Mouse (Mus musculus) heart, embryonic 12.5 days (tissue): ENCODE measurements around the gene Sarm1. TPM values are rescaled to one million over a fixed set of nuclear protein-coding genes. Genes with fewer than 3 reads are reported as not detected.

Experiments
- ATAC-seq: fragments of 200-750 bp; cut with Nextera tagmentation; 2 replicates; pipeline ENCODE4 v1.8.0; 2017; ENCODE audit warnings: moderate TSS enrichment, moderate library complexity; ENCODE audit not compliant: insufficient number of reproducible peaks, low FRiP score
- H3K27ac ChIP-seq: fragments of 300-500 bp; sonication (generic); 2 replicates; pipeline ENCODE4 v1.5.1; 2016; ENCODE audit warnings: mild to moderate bottlenecking, moderate library complexity; ENCODE audit not compliant: poor library complexity, severe bottlenecking
- H3K27me3 ChIP-seq: fragments of 300-500 bp; sonication (generic); replicated peaks from 2 replicates; pipeline ENCODE4 v1.6.1; 2016; ENCODE audit warnings: mild to moderate bottlenecking, moderate library complexity
- H3K36me3 ChIP-seq: fragments of 300-500 bp; sonication (generic); 2 replicates; pipeline ENCODE4 v1.6.1; 2016; ENCODE audit warnings: mild to moderate bottlenecking, moderate library complexity
- H3K4me1 ChIP-seq: fragments of 300-500 bp; sonication (generic); replicated peaks from 2 replicates; pipeline ENCODE4 v1.6.1; 2016; ENCODE audit warnings: mild to moderate bottlenecking
- H3K4me2 ChIP-seq: fragments of 300-500 bp; sonication (generic); 2 replicates; pipeline ENCODE4 v1.6.1; 2016; ENCODE audit warnings: mild to moderate bottlenecking, moderate library complexity
- H3K4me3 ChIP-seq: fragments of 300-500 bp; sonication (generic); 2 replicates; pipeline ENCODE4 v1.5.1; 2016; ENCODE audit warnings: mild to moderate bottlenecking
- H3K9ac ChIP-seq: fragments of 300-500 bp; sonication (generic); 2 replicates; pipeline ENCODE4 v1.6.1; 2016; ENCODE audit warnings: mild to moderate bottlenecking, moderate library complexity
- H3K9me3 ChIP-seq: fragments of 300-500 bp; sonication (generic); replicated peaks from 2 replicates; pipeline ENCODE4 v1.6.1; 2016; ENCODE audit warnings: mild to moderate bottlenecking, moderate library complexity
- WGBS: fragments of 180-500 bp; shearing (Covaris S2); methylation state at CpG from one replicate; pipeline ENCODE4 v1.1.7; 2016; 5-methylcytosine and 5-hydroxymethylcytosine counted together
- polyA plus RNA-seq: library from polyadenylated mRNA; unstranded; fragments of >200 nt; fragmentation: Nextera tagmentation; extraction: Ambion mirVana; gene quantifications from 2 replicates; pipeline ENCODE4 v1.2.1, GENCODE M21; 2016

Gene Sarm1
- polyA plus RNA-seq, 1 experiment from 2014 or later: 0.40 TPM

DNA sequence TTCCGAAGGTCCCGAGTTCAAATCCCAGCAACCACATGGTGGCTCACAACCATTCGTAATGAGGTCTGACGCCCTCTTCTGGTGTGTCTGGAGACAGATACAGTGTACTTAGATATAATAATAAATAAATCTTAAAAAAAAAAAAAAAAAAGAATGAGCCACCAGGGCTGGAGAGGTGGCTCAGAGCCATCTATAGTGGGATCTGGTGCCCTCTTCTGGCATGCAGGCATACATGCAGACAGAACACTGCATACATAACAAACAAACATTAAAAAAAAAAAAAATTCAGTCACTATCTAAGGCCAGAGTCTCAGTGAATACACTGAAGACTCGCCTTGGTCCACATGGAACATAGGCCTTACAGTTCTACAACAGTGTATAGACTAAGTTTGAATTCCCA lies 11.6 kb upstream of the Sarm1 start:
- no peak overlapping the region for H3K27ac ChIP-seq
- H3K4me1 ChIP-seq: peaks cover 14% of the 10 kb centered on the region
- no peaks in the 10 kb centered on the region for H3K27me3 ChIP-seq
- no peak overlapping the region for H3K4me2 ChIP-seq
- H3K9me3 ChIP-seq: no peaks in the 10 kb centered on the region
- H3K36me3 ChIP-seq: peaks cover 48% of the 10 kb centered on the region
- no peak for ATAC-seq
- H3K9ac ChIP-seq: no peak overlapping the region
- 81% methylated on average over 5 of the region's 5 CpGs for WGBS
- H3K4me3 ChIP-seq: no peak overlapping the region

DNA sequence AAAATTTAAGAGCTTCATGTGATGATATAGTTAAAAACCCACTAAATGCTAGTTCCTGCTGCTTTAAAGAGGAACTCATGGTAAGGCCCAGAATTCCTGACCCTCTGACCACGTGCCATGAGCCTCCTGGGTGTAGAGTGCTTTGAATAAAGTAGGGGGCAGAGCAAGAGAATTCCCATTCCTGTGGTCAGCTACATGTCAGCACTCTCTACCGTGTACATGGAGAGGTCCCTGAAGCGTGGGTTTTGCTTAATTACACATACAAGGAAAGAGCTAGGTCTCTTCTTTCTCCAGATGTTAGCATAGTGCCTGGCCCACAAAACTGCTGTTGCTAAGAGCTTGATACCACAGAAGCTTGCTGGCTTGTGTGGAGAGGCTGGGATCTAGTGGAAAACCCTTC lies 7.9 kb upstream of the Sarm1 start:
- no peak overlapping the region for H3K4me3 ChIP-seq
- H3K27ac ChIP-seq: no peak overlapping the region
- no peak overlapping the region for H3K9ac ChIP-seq
- ATAC-seq: no peak
- no peak overlapping the region for H3K4me2 ChIP-seq
- peaks cover 43% of the 10 kb centered on the region for H3K36me3 ChIP-seq
- no peaks in the 10 kb centered on the region for H3K4me1 ChIP-seq
- WGBS: 77% methylated on average over 3 of the region's 3 CpGs
- peaks cover 25% of the 10 kb centered on the region for H3K27me3 ChIP-seq
- no peaks in the 10 kb centered on the region for H3K9me3 ChIP-seq

DNA sequence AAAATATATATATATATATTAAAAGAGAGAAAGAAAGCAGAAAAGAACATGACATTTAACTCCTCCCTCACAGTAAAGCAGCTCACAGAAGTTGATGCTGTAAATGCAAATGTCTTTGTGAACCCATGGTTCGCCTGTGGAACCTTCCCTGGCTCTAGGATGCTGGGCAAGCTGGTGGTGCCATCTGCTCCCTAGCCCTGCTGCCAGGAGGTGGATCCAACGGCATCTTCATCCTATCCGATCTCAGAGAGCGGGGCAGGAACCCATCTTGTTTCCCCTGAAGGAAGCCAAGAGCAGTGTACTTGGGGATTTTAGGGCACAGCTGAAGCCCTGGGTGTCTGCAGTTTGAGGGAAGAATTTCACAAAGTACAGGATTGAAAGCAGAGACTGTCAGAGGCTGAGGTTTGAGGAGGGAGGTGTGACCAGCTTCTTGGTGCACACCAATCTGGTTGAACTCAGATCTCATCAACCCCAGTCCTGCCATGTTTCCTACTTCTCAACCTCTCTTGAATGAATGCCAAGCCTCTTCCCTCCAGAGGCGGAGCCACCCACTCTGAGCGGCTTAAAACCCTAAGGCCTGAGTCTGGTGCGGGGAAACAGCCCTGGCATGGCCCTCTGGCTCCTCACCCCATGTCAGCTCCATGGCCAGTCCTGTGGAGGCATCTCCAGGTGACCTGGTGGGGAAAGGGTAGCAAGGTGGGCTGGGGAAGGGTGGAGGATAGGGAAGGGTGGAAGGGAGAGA lies 5.5 kb upstream of the Sarm1 start, which contains the start of gene Sebox:
Gene Sebox (plus strand): TSS at position 539 of the 742 bp plus-strand sequence.
- no peak for ATAC-seq
- H3K9me3 ChIP-seq: no peaks in the 10 kb centered on the region
- WGBS: 65% methylated on average over 7 of the region's 7 CpGs

DNA sequence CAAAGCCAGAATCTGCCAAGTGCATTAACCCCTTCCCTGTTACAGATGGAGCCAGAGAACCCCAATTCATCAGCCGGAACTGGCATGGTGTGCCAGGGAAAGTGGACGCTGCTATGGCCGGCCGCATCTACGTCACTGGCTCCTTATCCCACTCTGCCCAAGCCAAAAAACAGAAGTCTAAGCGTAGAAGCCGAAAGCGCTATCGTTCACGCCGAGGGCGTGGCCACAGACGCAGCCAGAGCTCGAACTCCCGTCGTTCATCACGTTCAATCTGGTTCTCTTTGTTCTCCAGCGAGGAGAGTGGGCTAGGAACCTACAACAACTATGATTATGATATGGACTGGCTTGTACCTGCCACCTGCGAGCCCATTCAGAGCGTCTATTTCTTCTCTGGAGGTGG lies 4.0 kb upstream of the Sarm1 start:
- H3K4me1 ChIP-seq: peaks cover 13% of the 10 kb centered on the region
- WGBS: 77% methylated on average over 20 of the region's 20 CpGs
- no peak overlapping the region for H3K4me3 ChIP-seq
- ATAC-seq: no peak
- H3K9me3 ChIP-seq: no peaks in the 10 kb centered on the region
- H3K27ac ChIP-seq: no peak overlapping the region
- peaks cover 6% of the 10 kb centered on the region for H3K36me3 ChIP-seq
- H3K4me2 ChIP-seq: no peak overlapping the region
- H3K27me3 ChIP-seq: peaks cover 61% of the 10 kb centered on the region
- no peak overlapping the region for H3K9ac ChIP-seq

More for the DNA sequence above, 5.5 kb upstream of the Sarm1 start, which contains the start of gene Sebox:
- H3K9ac ChIP-seq: no peak within 1 kb of the TSS
- H3K4me2 ChIP-seq: no peak within 1 kb of the TSS
- H3K4me1 ChIP-seq: no peaks in the 10 kb centered on the region
- no peak within 1 kb of the TSS for H3K4me3 ChIP-seq
- H3K27me3 ChIP-seq: peaks cover 48% of the 10 kb centered on the region
- H3K36me3 ChIP-seq: peaks cover 21% of the 10 kb centered on the region
- H3K27ac ChIP-seq: no peak within 1 kb of the TSS

DNA sequence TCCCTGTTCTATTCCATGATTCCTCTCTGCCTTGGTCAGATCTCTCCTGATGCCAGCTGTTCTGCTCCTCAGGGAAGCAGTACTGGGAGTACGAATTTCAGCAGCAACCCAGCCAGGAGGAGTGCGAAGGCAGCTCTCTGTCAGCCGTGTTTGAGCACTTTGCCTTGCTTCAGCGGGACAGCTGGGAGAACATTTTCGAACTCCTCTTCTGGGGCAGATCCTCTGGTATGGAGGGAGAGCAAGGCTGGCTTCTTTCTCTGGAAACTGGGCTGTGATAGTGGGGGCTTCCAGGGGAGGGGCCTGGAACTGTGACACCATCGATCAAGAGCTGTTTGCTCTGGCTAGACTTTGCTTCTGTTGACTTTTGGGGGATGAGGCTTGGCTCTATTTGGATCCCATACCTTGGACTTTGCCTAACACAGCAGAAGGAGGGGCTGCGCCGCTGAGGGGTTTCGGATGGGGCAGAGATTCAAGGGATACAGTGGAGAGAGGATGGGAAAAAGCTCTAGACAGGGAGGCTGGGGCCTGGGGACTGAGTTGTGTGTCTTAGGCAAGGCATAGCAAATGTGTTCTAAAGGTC lies 3.2 kb upstream of the Sarm1 start:
- Histone ChIP-seq H3K27me3 (peaks cover 69% of the 10 kb centered on the region), H3K4me3 (no peak overlapping the region), H3K4me1 (peaks cover 13% of the 10 kb centered on the region), H3K36me3 (no peaks in the 10 kb centered on the region), H3K9ac (no peak overlapping the region), H3K4me2 (no peak overlapping the region), H3K27ac (no peak overlapping the region), H3K9me3 (no peaks in the 10 kb centered on the region)
- 75% methylated on average over 9 of the region's 9 CpGs for WGBS
- ATAC-seq: no peak

DNA sequence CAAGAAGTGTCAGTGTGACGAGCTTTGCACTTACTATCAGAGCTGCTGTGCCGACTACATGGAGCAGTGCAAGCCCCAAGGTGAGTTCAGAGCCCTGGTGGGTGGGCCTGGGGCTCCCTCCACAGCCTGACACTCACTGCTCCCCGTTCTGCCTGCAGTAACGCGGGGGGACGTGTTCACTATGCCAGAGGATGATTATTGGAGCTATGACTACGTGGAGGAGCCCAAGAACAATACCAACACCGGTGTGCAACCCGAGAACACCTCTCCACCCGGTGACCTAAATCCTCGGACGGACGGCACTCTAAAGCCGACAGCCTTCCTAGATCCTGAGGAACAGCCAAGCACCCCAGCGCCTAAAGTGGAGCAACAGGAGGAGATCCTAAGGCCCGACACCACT lies 2.0 kb upstream of the Sarm1 start:
- no peak for ATAC-seq
- Histone ChIP-seq H3K36me3 (no peaks in the 10 kb centered on the region), H3K4me3 (no peak overlapping the region)

DNA sequence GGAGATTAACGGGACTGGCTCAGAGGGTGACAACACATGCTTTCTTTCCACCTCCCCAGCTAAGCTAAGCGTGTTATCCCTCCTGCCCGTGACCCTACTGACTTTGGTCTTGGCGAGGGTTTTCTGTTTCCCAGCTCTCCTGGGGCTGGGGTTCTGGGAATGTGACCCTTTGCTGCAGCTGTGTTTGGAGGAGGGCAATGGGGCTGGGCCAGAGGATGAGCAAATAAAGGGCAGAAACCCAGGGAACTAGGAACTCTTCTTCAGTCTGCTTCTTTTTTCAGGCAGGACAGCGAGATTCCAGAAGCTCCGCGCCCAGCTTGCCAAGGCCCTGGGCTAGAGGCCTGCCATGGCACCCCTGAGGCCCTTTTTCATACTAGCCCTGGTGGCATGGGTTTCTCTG lies 1.4 kb upstream of the Sarm1 start, which contains the start of gene Vtn:
Gene Vtn (plus strand): TSS at position 88 of the 400 bp plus-strand sequence.
- Histone ChIP-seq H3K27me3 (peaks cover 85% of the 10 kb centered on the region), H3K4me3 (peak within 1 kb of the TSS; percentile 57), H3K9me3 (no peaks in the 10 kb centered on the region), H3K4me1 (peaks cover 13% of the 10 kb centered on the region), H3K27ac (no peak within 1 kb of the TSS), H3K9ac (no peak within 1 kb of the TSS), H3K36me3 (no peaks in the 10 kb centered on the region), H3K4me2 (peak within 1 kb of the TSS; percentile 97)
- WGBS: 63% methylated on average over 7 of the region's 7 CpGs
- no peak for ATAC-seq

More for the DNA sequence above, 2.0 kb upstream of the Sarm1 start:
- Histone ChIP-seq H3K27ac (no peak overlapping the region), H3K27me3 (peaks cover 80% of the 10 kb centered on the region), H3K4me2 (no peak overlapping the region), H3K4me1 (peaks cover 13% of the 10 kb centered on the region), H3K9me3 (no peaks in the 10 kb centered on the region), H3K9ac (no peak overlapping the region)
- WGBS: 43% methylated on average over 16 of the region's 16 CpGs

DNA sequence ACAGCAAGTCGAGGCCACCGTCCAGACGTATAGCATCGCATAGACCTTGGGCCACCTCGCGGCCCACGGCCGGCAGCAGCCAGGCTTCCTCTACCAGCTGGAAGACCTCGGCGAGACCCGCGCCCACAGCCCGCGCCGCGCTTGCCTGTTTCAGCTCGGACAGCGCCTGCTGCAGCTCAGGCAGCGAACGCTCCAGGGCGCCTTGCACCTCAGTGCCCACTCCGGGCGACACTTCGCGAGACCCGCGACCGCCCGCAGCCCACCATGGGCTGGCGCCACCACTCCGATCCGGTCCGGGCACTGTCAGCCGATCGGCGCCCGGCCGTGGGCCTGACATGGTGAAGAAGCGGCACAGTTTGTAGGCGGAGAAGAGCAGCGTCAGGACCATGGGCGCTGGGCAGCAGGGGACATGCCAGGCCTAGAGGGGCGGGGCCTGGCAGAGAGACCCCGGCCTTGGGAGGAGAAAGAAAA lies 448 bp downstream of the Sarm1 start:
- no peak overlapping the region for H3K27ac ChIP-seq
- WGBS: under 1% methylated on average over 44 of the region's 44 CpGs
- H3K4me3 ChIP-seq: peak overlapping the region; percentile 57
- H3K9me3 ChIP-seq: no peaks in the 10 kb centered on the region
- ATAC-seq: no peak
- H3K9ac ChIP-seq: peak overlapping the region; percentile 35; the same call in 1 of the 2 replicates
- H3K4me2 ChIP-seq: peak overlapping the region; percentile 97
- no peaks in the 10 kb centered on the region for H3K36me3 ChIP-seq
- peaks cover 87% of the 10 kb centered on the region for H3K27me3 ChIP-seq
- peaks cover 13% of the 10 kb centered on the region for H3K4me1 ChIP-seq

DNA sequence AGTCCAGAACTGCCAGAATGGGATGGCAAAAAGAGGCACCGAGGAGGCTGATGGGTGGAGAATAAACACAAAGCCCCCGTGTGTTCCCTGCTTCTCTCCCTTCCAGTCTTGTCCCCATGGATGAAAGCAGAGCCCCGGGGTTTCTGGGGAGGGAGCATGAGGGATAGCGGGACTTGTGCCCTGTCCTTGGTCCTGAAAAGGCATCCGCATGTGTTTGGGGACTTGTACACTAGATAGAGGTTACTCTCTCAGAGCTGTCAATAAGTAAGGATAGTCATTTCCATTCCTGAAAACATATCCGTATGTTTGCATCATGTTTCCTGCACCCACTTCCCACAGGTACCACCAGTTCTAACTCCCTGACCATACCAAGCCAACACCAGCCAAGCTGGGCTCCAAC lies 1.6 kb downstream of the Sarm1 start:
- Histone ChIP-seq H3K36me3 (no peaks in the 10 kb centered on the region), H3K9me3 (no peaks in the 10 kb centered on the region), H3K27ac (no peak overlapping the region), H3K4me1 (peaks cover 15% of the 10 kb centered on the region), H3K4me3 (no peak overlapping the region), H3K9ac (no peak overlapping the region), H3K27me3 (peaks cover 87% of the 10 kb centered on the region), H3K4me2 (no peak overlapping the region)
- ATAC-seq: no peak
- WGBS: 4% methylated on average over 6 of the region's 6 CpGs

DNA sequence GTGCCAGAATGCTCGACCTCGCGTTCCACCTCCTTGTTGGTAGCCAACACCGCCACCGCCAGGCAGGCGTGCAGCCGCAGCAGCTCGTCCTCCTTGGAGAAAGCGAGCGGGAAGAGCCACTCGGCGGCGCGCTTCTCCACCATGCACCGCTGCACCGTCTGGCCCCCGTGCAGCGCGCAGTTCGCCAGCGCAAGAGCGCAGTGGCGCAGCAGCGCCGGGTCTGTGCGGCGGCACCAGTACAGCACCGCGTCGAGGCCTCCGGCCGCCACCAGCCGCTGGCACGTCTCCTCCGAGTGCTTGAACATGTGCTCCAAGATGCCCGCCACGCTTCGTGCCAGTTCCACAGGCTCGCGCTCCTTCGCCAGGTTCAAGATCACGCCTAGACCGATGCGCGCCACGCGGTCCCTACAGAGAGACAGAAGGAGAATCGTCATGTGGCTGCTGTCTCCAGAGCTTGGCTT lies 6.7 kb downstream of the Sarm1 start:
- Histone ChIP-seq H3K9ac (no peak overlapping the region), H3K36me3 (no peaks in the 10 kb centered on the region), H3K4me2 (peak overlapping the region; percentile 60), H3K4me1 (0 out of 2 replicates have a peak, but pooled peaks cover 8% of the 10 kb centered on the region), H3K27ac (no peak overlapping the region), H3K4me3 (peak overlapping the region; percentile 27), H3K27me3 (peaks cover 90% of the 10 kb centered on the region), H3K9me3 (no peaks in the 10 kb centered on the region; the same call in 1 of the 2 replicates)
- ATAC-seq: no peak
- WGBS: 11% methylated on average over 47 of the region's 48 CpGs

DNA sequence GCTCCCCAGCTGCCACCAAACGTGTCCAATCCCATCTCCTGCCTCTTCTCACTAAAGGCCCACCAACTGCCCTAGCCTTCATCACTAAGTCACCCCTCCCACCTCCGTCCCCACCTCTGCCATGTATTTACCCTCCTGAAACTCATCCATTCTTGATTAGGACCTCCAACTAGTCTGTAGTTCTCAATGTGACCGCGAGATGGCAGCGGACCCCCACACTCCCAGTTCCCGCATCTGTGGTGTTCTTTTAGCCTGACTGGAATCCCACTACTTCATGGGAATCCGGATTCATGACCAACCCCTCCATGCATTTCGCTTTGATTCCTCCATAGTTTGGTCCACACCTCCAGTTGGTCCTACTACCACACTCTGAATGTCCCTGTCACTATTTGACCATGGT lies 9.4 kb downstream of the Sarm1 start:
- Histone ChIP-seq H3K4me1 (0 out of 2 replicates have a peak, but pooled peaks cover 8% of the 10 kb centered on the region), H3K4me2 (no peak overlapping the region), H3K27ac (no peak overlapping the region), H3K9ac (no peak overlapping the region), H3K36me3 (no peaks in the 10 kb centered on the region), H3K27me3 (peaks cover 88% of the 10 kb centered on the region), H3K4me3 (no peak overlapping the region), H3K9me3 (no peaks in the 10 kb centered on the region; the same call in 1 of the 2 replicates)
- 5% methylated on average over 8 of the region's 8 CpGs for WGBS
- ATAC-seq: no peak
